Mouse (Mus musculus) thymus, adult 2 months (tissue): ENCODE results near the gene Coasy. TPM values are rescaled to one million over a fixed set of nuclear protein-coding genes. Genes with fewer than 3 reads are reported as not detected.
"Not testable (repeated sequence)": the region's sequence is repeated elsewhere in the genome, so short reads cannot be mapped to it uniquely, and the experiment has no call there.

Experiments used
- DNase-seq: peaks from one replicate; pipeline ENCODE4 v3.0.0; 2021
- H3K27ac ChIP-seq: fragments of 200-500 bp; 2 replicates; pipeline ENCODE4 v1.5.1; 2012; ENCODE audit warnings: low read length, control low read depth; ENCODE audit not compliant: control insufficient read depth, insufficient read depth
- H3K27me3 ChIP-seq: fragments of 200-500 bp; 2 replicates; pipeline ENCODE4 v1.6.1; 2012; ENCODE audit warnings: mild to moderate bottlenecking, low read length, moderate library complexity, mixed read lengths; ENCODE audit not compliant: control insufficient read depth, insufficient read depth
- H3K36me3 ChIP-seq: fragments of 200-500 bp; 2 replicates; pipeline ENCODE4 v1.6.1; 2012; ENCODE audit warnings: mild to moderate bottlenecking, low read length, moderate library complexity; ENCODE audit not compliant: control insufficient read depth, insufficient read depth
- H3K4me1 ChIP-seq: fragments of 200-500 bp; replicated peaks from 2 replicates; pipeline ENCODE4 v1.6.1; 2012; ENCODE audit warnings: low read length; ENCODE audit not compliant: control insufficient read depth, insufficient read depth
- H3K4me3 ChIP-seq: fragments of 200-500 bp; 2 replicates; pipeline ENCODE4 v1.5.1; 2012; ENCODE audit warnings: mild to moderate bottlenecking, low read length, control low read depth, moderate library complexity; ENCODE audit not compliant: control insufficient read depth, insufficient read depth
- CTCF ChIP-seq: fragments of 200-500 bp; IDR thresholded peaks from 2 replicates; pipeline ENCODE4 v1.5.1; 2012; ENCODE audit warnings: mild to moderate bottlenecking, control low read depth, low read length, moderate library complexity, borderline replicate concordance; ENCODE audit not compliant: control insufficient read depth, poor library complexity, insufficient read depth; ENCODE audit errors: extremely low read depth
- POLR2A ChIP-seq: fragments of 200-500 bp; IDR thresholded peaks from 2 replicates; pipeline ENCODE4 v1.6.1; 2012; ENCODE audit warnings: mild to moderate bottlenecking, low read length, control low read depth, moderate library complexity; ENCODE audit not compliant: control insufficient read depth, poor library complexity, insufficient read depth; ENCODE audit errors: extremely low read depth
- WGBS: fragments of 180-500 bp; shearing (Covaris S2); methylation state at CpG from one replicate; pipeline ENCODE4 v1.1.7; 2018; 5-methylcytosine and 5-hydroxymethylcytosine counted together
- polyA plus RNA-seq: library from polyadenylated mRNA; depleted of rRNA; stranded (reverse); fragments of >200 nt; gene quantifications from 2 replicates; pipeline ENCODE4 v1.2.3, GENCODE M21; 2012

Coasy gene
- polyA plus RNA-seq, 1 experiment, result 74.2 TPM

GRCm38 (mm10) chr11:101118105-101118504 is 35.7 kb downstream of the Coasy start:
- H3K27me3 ChIP-seq, result no peaks in the 10 kb centered on the region
- WGBS, result 26% methylated on average over 4 of the region's 4 CpGs
- no peak overlapping the region for H3K4me3 ChIP-seq
- H3K27ac ChIP-seq, result peak overlapping the region; percentile 3; the same call in 1 of the 2 replicates
- peaks cover 12% of the 10 kb centered on the region for H3K4me1 ChIP-seq
- no peaks in the 10 kb centered on the region; the same call in 1 of the 2 replicates for H3K36me3 ChIP-seq
- DNase-seq, result no peak
- TF ChIP-seq CTCF (no peak), POLR2A (no peak)

- Histone ChIP-seq H3K27me3 (no peaks in the 10 kb centered on the region), H3K27ac (peak overlapping the region; percentile 7; the same call in 1 of the 2 replicates), H3K4me3 (peak overlapping the region; percentile 68), H3K4me1 (peaks cover 12% of the 10 kb centered on the region), H3K36me3 (no peaks in the 10 kb centered on the region; the same call in 1 of the 2 replicates)
- DNase-seq, result no peak
- under 1% methylated on average over 39 of the region's 39 CpGs for WGBS
- TF ChIP-seq POLR2A (no peak), CTCF (no peak)
Observed at GRCm38 (mm10) chr11:101119131-101119760, 36.9 kb downstream of the Coasy start.

- Histone ChIP-seq H3K4me3 (peak within 1 kb of the TSS; percentile 68), H3K27ac (peak within 1 kb of the TSS; percentile 17; the same call in 1 of the 2 replicates), H3K4me1 (peaks cover 12% of the 10 kb centered on the region), H3K27me3 (no peaks in the 10 kb centered on the region), H3K36me3 (no peaks in the 10 kb centered on the region; the same call in 1 of the 2 replicates)
- DNase-seq, result peak; percentile 99
- under 1% methylated on average over 61 of the region's 61 CpGs for WGBS
- peak; percentile 94 for TF ChIP-seq POLR2A
- TF ChIP-seq CTCF, result peak; percentile 73
Observed at GRCm38 (mm10) chr11:101119761-101120544, 37.6 kb downstream of the Coasy start, which contains the start of the genes Retreg3 and Tubg1. TSS of gene Retreg3 (minus strand) at chr11:101119893. TSS of gene Tubg1 (plus strand) at chr11:101119938.

GRCm38 (mm10) chr11:101120545-101121188 is 38.3 kb downstream of the Coasy start:
- H3K27me3 ChIP-seq, result no peaks in the 10 kb centered on the region
- H3K4me1 ChIP-seq, result peaks cover 12% of the 10 kb centered on the region
- TF ChIP-seq POLR2A (no peak), CTCF (no peak)
- no peak overlapping the region for H3K27ac ChIP-seq
- peak overlapping the region; percentile 63 for H3K4me3 ChIP-seq
- peaks cover 5% of the 10 kb centered on the region for H3K36me3 ChIP-seq
- no peak for DNase-seq
- WGBS, result 27% methylated on average over 19 of the region's 19 CpGs

GRCm38 (mm10) chr11:101124494-101124893 is 42.1 kb downstream of the Coasy start:
- DNase-seq, H3K27ac ChIP-seq, H3K4me3 ChIP-seq, H3K27me3 ChIP-seq, H3K4me1 ChIP-seq: not testable (repeated sequence)
- H3K36me3 ChIP-seq, result peaks cover 12% of the 10 kb centered on the region
- WGBS, result 98% methylated on average over 8 of the region's 8 CpGs

GRCm38 (mm10) chr11:101125008-101125407 is 42.6 kb downstream of the Coasy start:
- H3K27ac ChIP-seq, H3K27me3 ChIP-seq, H3K4me3 ChIP-seq, H3K4me1 ChIP-seq, DNase-seq: not testable (repeated sequence)
- H3K36me3 ChIP-seq, result peaks cover 12% of the 10 kb centered on the region
- WGBS, result 98% methylated on average over 9 of the region's 9 CpGs
